Mouse (Mus musculus): ENCODE results near the gene Pcnx.

DNA sequence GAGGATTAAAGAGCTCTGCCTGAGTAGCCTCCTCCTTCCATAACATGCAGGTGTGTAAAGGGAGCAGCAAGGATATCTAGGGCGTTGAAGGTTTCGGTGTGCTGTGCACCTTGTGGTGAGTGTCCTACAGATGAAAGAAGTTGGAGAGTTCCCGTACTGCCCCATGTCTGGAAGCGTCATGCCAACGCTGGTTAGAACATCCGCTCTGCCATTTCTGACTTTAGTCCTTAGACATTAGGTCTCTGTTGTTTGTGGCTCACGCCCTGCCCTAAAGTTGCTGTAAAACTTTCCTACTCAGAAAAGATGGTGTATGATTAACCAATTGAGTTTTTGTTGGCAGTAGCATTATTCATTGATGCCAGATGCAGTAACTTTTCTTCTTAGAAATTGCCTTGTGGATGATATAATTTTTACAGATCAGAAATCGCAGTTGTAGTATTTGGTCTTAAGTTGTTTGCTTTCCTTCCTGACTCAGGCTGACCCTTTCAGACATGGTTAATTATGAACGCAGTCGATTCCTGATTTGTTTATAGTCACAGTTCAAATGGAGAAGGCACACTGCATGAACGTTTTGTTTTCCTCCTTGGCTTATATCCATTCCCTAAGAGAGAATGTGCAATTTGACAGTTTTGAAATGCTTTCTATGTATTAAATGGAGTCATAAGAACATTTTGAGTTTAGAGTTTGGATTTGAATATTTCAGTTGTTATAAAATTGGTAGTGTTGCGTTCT, 83.7 kb downstream of the Pcnx start:
- no peak for TF ChIP-seq POLR2A (IDR thresholded peaks at IDR 0.05; ENCODE audit: low read depth, low read length)
- no peak for TF ChIP-seq CTCF (conservative IDR thresholded peaks at IDR 0.05; ENCODE audit: insufficient read depth, insufficient read length, low read depth, low read length)

Measured in kidney, adult 2 months (tissue).